Mouse (Mus musculus) CH12.LX (cell line): ENCODE data around the gene Jhy. TPM values are rescaled to one million over a fixed set of nuclear protein-coding genes. Genes with fewer than 3 reads are reported as not detected.

ENCODE experiments used
- DNase-seq: peaks from one replicate; pipeline ENCODE4 v3.0.0-alpha.2; 2013; ENCODE audit errors: extremely low read depth
- H3K27ac ChIP-seq: 2 replicates; pipeline ENCODE4 v1.5.1; 2012; ENCODE audit warnings: low read depth, mild to moderate bottlenecking, control low read depth, moderate library complexity; ENCODE audit not compliant: insufficient read depth
- H3K27me3 ChIP-seq: replicated peaks from 2 replicates; pipeline ENCODE3; 2012; ENCODE audit warnings: inconsistent platforms
- H3K36me3 ChIP-seq, 2 experiments: replicated peaks in 1 of 2; 2 replicates each; pipeline versions ENCODE3 to v1.6.1; 2012; ENCODE audit warnings: inconsistent platforms in 1 of 2, low read length in 1 of 2, mild to moderate bottlenecking in 1 of 2, mixed read lengths in 1 of 2, moderate library complexity in 1 of 2; ENCODE audit not compliant: control insufficient read depth in 1 of 2, insufficient read depth in 1 of 2
- H3K4me1 ChIP-seq, 2 experiments: 2 replicates each; pipeline ENCODE4 v1.6.1; 2012; ENCODE audit warnings: inconsistent platforms in 1 of 2, moderate library complexity in 1 of 2; ENCODE audit not compliant: insufficient read depth in 2 of 2, control insufficient read depth in 1 of 2
- H3K4me2 ChIP-seq: 2 replicates; pipeline ENCODE4 v1.6.1; 2012; ENCODE audit warnings: low read depth, mild to moderate bottlenecking, control low read depth; ENCODE audit not compliant: poor library complexity, insufficient read depth, severe bottlenecking
- H3K4me3 ChIP-seq, 3 experiments: fragments of 150-350 bp in 1 of 3; sonication (generic) in 1 of 3; replicated peaks in 1 of 3; 2 replicates each; pipeline versions ENCODE3 to v1.5.1; 2011 to 2012; ENCODE audit warnings: low read depth in 2 of 3, low read length in 2 of 3, mild to moderate bottlenecking in 2 of 3, moderate library complexity in 2 of 3, control low read depth in 1 of 3, improper control_type of control experiment in 1 of 3, inconsistent platforms in 1 of 3, mixed read lengths in 1 of 3; ENCODE audit not compliant: poor library complexity in 1 of 3
- H3K79me2 ChIP-seq: replicated peaks from 2 replicates; pipeline ENCODE4 v1.6.1; 2012; ENCODE audit warnings: mild to moderate bottlenecking, moderate library complexity; ENCODE audit not compliant: control insufficient read depth, poor library complexity, insufficient read depth, severe bottlenecking; ENCODE audit errors: extremely low read depth
- H3K9ac ChIP-seq: 2 replicates; pipeline ENCODE4 v1.6.1; 2012; ENCODE audit warnings: low read depth, mild to moderate bottlenecking, control low read depth, moderate library complexity; ENCODE audit not compliant: insufficient read depth
- H3K9me3 ChIP-seq: replicated peaks from 2 replicates; pipeline ENCODE3; 2012; ENCODE audit warnings: low read length, inconsistent platforms, mixed read lengths
- BHLHE40 ChIP-seq: IDR thresholded peaks from 2 replicates; pipeline ENCODE4 v1.6.1; 2011; ENCODE audit warnings: mild to moderate bottlenecking, low read depth, low read length, improper control_type of control experiment
- CHD1 ChIP-seq: IDR thresholded peaks from 2 replicates; pipeline ENCODE4 v1.6.1; 2012; ENCODE audit warnings: low read depth, low read length, improper control_type of control experiment, inconsistent platforms
- CHD2 ChIP-seq: IDR thresholded peaks from 2 replicates; pipeline ENCODE4 v1.6.1; 2011; ENCODE audit warnings: low read length, improper control_type of control experiment
- CTCF ChIP-seq, 2 experiments: IDR thresholded peaks in 1 of 2; conservative IDR thresholded peaks in 1 of 2; 2 replicates each; pipeline ENCODE4 v1.5.1; 2011 to 2012; ENCODE audit warnings: low read depth in 2 of 2, low read length in 2 of 2, improper control_type of control experiment in 1 of 2, inconsistent platforms in 1 of 2, mild to moderate bottlenecking in 1 of 2, moderate library complexity in 1 of 2
- E2F4 ChIP-seq: IDR thresholded peaks from 2 replicates; pipeline ENCODE4 v1.6.1; 2011; ENCODE audit warnings: low read depth, low read length, improper control_type of control experiment; ENCODE audit not compliant: insufficient replicate concordance
- ETS1 ChIP-seq: conservative IDR thresholded peaks from 2 replicates; pipeline ENCODE4 v1.6.1; 2012; ENCODE audit warnings: low read depth, mild to moderate bottlenecking, inconsistent platforms, low read length, improper control_type of control experiment, moderate library complexity
- HCFC1 ChIP-seq: IDR thresholded peaks from 2 replicates; pipeline ENCODE4 v1.6.1; 2012; ENCODE audit warnings: low read depth, mild to moderate bottlenecking, inconsistent platforms, low read length, improper control_type of control experiment
- IRF4 ChIP-seq: IDR thresholded peaks from 2 replicates; pipeline ENCODE4 v1.6.1; 2014; ENCODE audit warnings: low read depth, mild to moderate bottlenecking, inconsistent platforms, low read length, improper control_type of control experiment
- JUN ChIP-seq: IDR thresholded peaks from 2 replicates; pipeline ENCODE4 v1.6.1; 2011; ENCODE audit warnings: low read depth, mild to moderate bottlenecking, low read length, improper control_type of control experiment, moderate library complexity; ENCODE audit not compliant: insufficient read depth
- JUND ChIP-seq: conservative IDR thresholded peaks from 2 replicates; pipeline ENCODE4 v1.6.1; 2011; ENCODE audit warnings: low read depth, low read length, improper control_type of control experiment
- KAT2A ChIP-seq: IDR thresholded peaks from 2 replicates; pipeline ENCODE4 v1.6.1; 2012; ENCODE audit warnings: low read length, improper control_type of control experiment, inconsistent platforms; ENCODE audit not compliant: insufficient replicate concordance
- MAFK ChIP-seq: IDR thresholded peaks from 2 replicates; pipeline ENCODE4 v1.6.1; 2011; ENCODE audit warnings: low read length, improper control_type of control experiment; ENCODE audit not compliant: insufficient replicate concordance
- MAX ChIP-seq: IDR thresholded peaks from 2 replicates; pipeline ENCODE4 v1.6.1; 2011; ENCODE audit warnings: low read length, improper control_type of control experiment
- MAZ ChIP-seq: IDR thresholded peaks from 2 replicates; pipeline ENCODE4 v1.6.1; 2012; ENCODE audit warnings: low read depth, mild to moderate bottlenecking, inconsistent platforms, low read length, improper control_type of control experiment, moderate library complexity
- MEF2A ChIP-seq: IDR thresholded peaks from 2 replicates; pipeline ENCODE4 v1.6.1; 2014; ENCODE audit warnings: low read depth, mild to moderate bottlenecking, inconsistent platforms, low read length, improper control_type of control experiment, borderline replicate concordance
- MXI1 ChIP-seq: IDR thresholded peaks from 2 replicates; pipeline ENCODE4 v1.6.1; 2011; ENCODE audit warnings: mild to moderate bottlenecking, low read depth, low read length, improper control_type of control experiment
- MYC ChIP-seq: IDR thresholded peaks from 2 replicates; pipeline ENCODE4 v1.6.1; 2011; ENCODE audit warnings: low read depth, mild to moderate bottlenecking, improper control_type of control experiment, low read length
- NELFE ChIP-seq: IDR thresholded peaks from 2 replicates; pipeline ENCODE4 v1.6.1; 2011; ENCODE audit warnings: low read depth, low read length, improper control_type of control experiment
- NRF1 ChIP-seq: IDR thresholded peaks from 2 replicates; pipeline ENCODE4 v1.6.1; 2014; ENCODE audit warnings: low read depth, mild to moderate bottlenecking, inconsistent platforms, low read length, improper control_type of control experiment, moderate library complexity
- POLR2A ChIP-seq: IDR thresholded peaks from 2 replicates; pipeline ENCODE4 v1.6.1; 2011; ENCODE audit warnings: low read depth, mild to moderate bottlenecking, improper control_type of control experiment, low read length
- RAD21 ChIP-seq: IDR thresholded peaks from 2 replicates; pipeline ENCODE4 v1.6.1; 2011; ENCODE audit warnings: low read depth, mild to moderate bottlenecking, low read length, improper control_type of control experiment, moderate library complexity
- RCOR1 ChIP-seq: conservative IDR thresholded peaks from 2 replicates; pipeline ENCODE4 v1.6.1; 2012; ENCODE audit warnings: low read depth, mild to moderate bottlenecking, inconsistent platforms, low read length, improper control_type of control experiment
- SIN3A ChIP-seq: IDR thresholded peaks from 2 replicates; pipeline ENCODE4 v1.6.1; 2012; ENCODE audit warnings: low read length, improper control_type of control experiment, inconsistent platforms
- TBP ChIP-seq: conservative IDR thresholded peaks from 2 replicates; pipeline ENCODE4 v1.6.1; 2011; ENCODE audit warnings: low read depth, low read length, improper control_type of control experiment
- UBTF ChIP-seq: IDR thresholded peaks from 2 replicates; pipeline ENCODE4 v1.6.1; 2012; ENCODE audit warnings: low read depth, mild to moderate bottlenecking, inconsistent platforms, low read length, improper control_type of control experiment, moderate library complexity
- USF1 ChIP-seq: IDR thresholded peaks from 2 replicates; pipeline ENCODE4 v1.6.1; 2014; ENCODE audit warnings: low read depth, mild to moderate bottlenecking, inconsistent platforms, low read length, improper control_type of control experiment
- ZC3H11A ChIP-seq: IDR thresholded peaks from 2 replicates; pipeline ENCODE4 v1.6.1; 2012; ENCODE audit warnings: low read depth, mild to moderate bottlenecking, inconsistent platforms, low read length, improper control_type of control experiment
- ZKSCAN1 ChIP-seq: IDR thresholded peaks from 2 replicates; pipeline ENCODE4 v1.6.1; 2012; ENCODE audit warnings: low read depth, inconsistent platforms, low read length, improper control_type of control experiment, borderline replicate concordance
- ZMIZ1 ChIP-seq: IDR thresholded peaks from 2 replicates; pipeline ENCODE4 v1.6.1; 2012; ENCODE audit warnings: low read depth, mild to moderate bottlenecking, inconsistent platforms, low read length, improper control_type of control experiment
- ZNF384 ChIP-seq: IDR thresholded peaks from 2 replicates; pipeline ENCODE4 v1.6.1; 2012; ENCODE audit warnings: low read depth, low read length, improper control_type of control experiment, inconsistent platforms
- dilution Hi-C: fragments of 300-500 bp; cut with MboI; formaldehyde crosslinking; loops from 2 replicates; pipeline ENCODE4 v1.14.3; 2020; ENCODE audit warnings: low sequenced_read_pairs; ENCODE audit not compliant: extremely low pct_unique_long_range_greater_than_20kb, extremely low pct_ligation_motif_present
- in situ Hi-C: fragments of 300-500 bp; cut with MboI; formaldehyde crosslinking; loops from 3 replicates; pipeline ENCODE4 v1.14.3; 2019; ENCODE audit warnings: low sequenced_read_pairs, low pct_ligation_motif_present, low pct_unique_long_range_greater_than_20kb, mixed read lengths
- polyA plus RNA-seq: library from polyadenylated mRNA; unstranded; fragments of >175 nt; gene quantifications from 2 replicates; pipeline ENCODE4 v1.2.1, GENCODE M21; 2012; ENCODE audit warnings: low read depth; ENCODE audit not compliant: insufficient read length
- total RNA-seq, 2 experiments: library from RNA; depleted of rRNA; stranded (reverse); fragments of 300-350 nt in 1 of 2; fragments of >200 nt in 1 of 2; gene quantifications; 2 replicates each; pipeline ENCODE4 v1.2.3; 2012 to 2014

The Jhy gene
- total and polyA plus RNA-seq, 3 experiments = not detected

DNA sequence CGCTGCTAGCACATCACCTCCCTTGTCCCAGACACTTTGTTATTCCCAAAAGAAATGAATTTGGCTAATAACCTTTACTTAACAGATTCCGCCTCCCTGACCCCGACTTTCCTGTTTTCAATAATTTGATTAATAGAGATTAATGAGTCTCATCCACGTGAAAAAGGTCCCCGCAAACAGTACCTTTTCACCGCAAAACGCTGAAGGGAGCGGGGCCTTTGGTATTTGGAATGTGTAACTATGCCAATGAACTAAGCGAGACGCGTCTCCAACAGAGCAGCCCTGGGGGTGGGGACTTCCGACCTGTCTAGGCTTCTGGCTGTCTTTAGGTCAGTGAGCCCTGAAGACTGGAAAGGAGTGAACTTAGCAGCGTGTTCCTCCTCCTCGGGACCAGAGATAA is 84.9 kb downstream of the Jhy start:
- H3K79me2 ChIP-seq = no peaks in the 10 kb centered on the region
- dilution Hi-C loops = no loop called here
- DNase-seq = no peak
- in situ Hi-C loops = no loop called here
- H3K9me3 ChIP-seq = peaks cover 13% of the 10 kb centered on the region
- no peak overlapping the region for H3K9ac ChIP-seq
- H3K36me3 ChIP-seq = no peaks in the 10 kb centered on the region
- no peak for TF ChIP-seq IRF4
- no peak for TF ChIP-seq JUND
- no peak for TF ChIP-seq CHD2
- TF ChIP-seq NELFE = no peak
- TF ChIP-seq MYC = no peak
- TF ChIP-seq MEF2A = no peak
- no peak for TF ChIP-seq BHLHE40
- no peak for TF ChIP-seq USF1
- TF ChIP-seq MAX = no peak
- no peak for TF ChIP-seq ZKSCAN1
- no peak for TF ChIP-seq E2F4
- TF ChIP-seq ZMIZ1 = no peak
- no peak for TF ChIP-seq CHD1
- no peak for TF ChIP-seq SIN3A
- TF ChIP-seq RAD21 = no peak
- TF ChIP-seq UBTF = no peak
- TF ChIP-seq JUN = no peak
- TF ChIP-seq POLR2A = no peak
- TF ChIP-seq MAFK = no peak
- TF ChIP-seq, all 38 proteins: peak for 0
- no peak overlapping the region for H3K27ac ChIP-seq
- H3K4me2 ChIP-seq = no peak overlapping the region
- no peak overlapping the region for H3K4me3 ChIP-seq
- H3K4me1 ChIP-seq = no peaks in the 10 kb centered on the region
- H3K27me3 ChIP-seq = peaks cover 27% of the 10 kb centered on the region

GRCm38 (mm10) chr9:40878291-40878945 is 85.5 kb downstream of the Jhy start:
- Histone ChIP-seq H3K9me3 (peaks cover 13% of the 10 kb centered on the region), H3K27me3 (peaks cover 30% of the 10 kb centered on the region), H3K4me1 (no peaks in the 10 kb centered on the region), H3K27ac (no peak overlapping the region), H3K36me3 (no peaks in the 10 kb centered on the region), H3K4me2 (no peak overlapping the region), H3K4me3 (no peak overlapping the region), H3K9ac (no peak overlapping the region), H3K79me2 (no peaks in the 10 kb centered on the region)
- in situ Hi-C loops (no loop called here), dilution Hi-C loops (no loop called here)
- TF ChIP-seq MAZ = no peak
- no peak for TF ChIP-seq TBP
- no peak for TF ChIP-seq MXI1
- no peak for TF ChIP-seq ZKSCAN1
- TF ChIP-seq RCOR1 = no peak
- no peak for TF ChIP-seq UBTF
- TF ChIP-seq ETS1 = no peak
- no peak for TF ChIP-seq SIN3A
- no peak for TF ChIP-seq CHD1
- TF ChIP-seq ZMIZ1 = no peak
- no peak for TF ChIP-seq MAX
- TF ChIP-seq NRF1 = no peak
- TF ChIP-seq HCFC1 = no peak
- no peak for TF ChIP-seq USF1
- no peak for TF ChIP-seq ZC3H11A
- no peak for TF ChIP-seq ZNF384
- no peak for TF ChIP-seq MYC
- TF ChIP-seq JUN = no peak
- TF ChIP-seq CTCF (conservative IDR thresholded peaks at IDR 0.05 in 1 of 2, IDR thresholded peaks at IDR 0.05 in 1 of 2; ENCODE audit: low read depth in 2 of 2, low read length in 2 of 2) = no peak
- no peak for TF ChIP-seq KAT2A
- DNase-seq = no peak
